Mouse (Mus musculus) myocyte (in vitro differentiated cells): ENCODE results near the gene Olfr617.
"Not testable (repeated sequence)": the region's sequence is repeated elsewhere in the genome, so short reads cannot be mapped to it uniquely, and the experiment has no call there.

ENCODE experiments used
- POLR2A ChIP-seq: IDR thresholded peaks from one replicate; pipeline ENCODE4 v1.6.1; 2011; ENCODE audit warnings: low read depth, mild to moderate bottlenecking, control low read depth, moderate library complexity; ENCODE audit not compliant: insufficient read length
- POLR2AphosphoS2 ChIP-seq: IDR thresholded peaks from one replicate; pipeline ENCODE4 v1.6.1; 2011; ENCODE audit warnings: low read depth, control low read depth; ENCODE audit not compliant: insufficient read length
- USF1 ChIP-seq: IDR thresholded peaks from one replicate; pipeline ENCODE4 v1.6.1; 2011; ENCODE audit warnings: low read depth, mild to moderate bottlenecking, control low read depth, moderate library complexity

DNA sequence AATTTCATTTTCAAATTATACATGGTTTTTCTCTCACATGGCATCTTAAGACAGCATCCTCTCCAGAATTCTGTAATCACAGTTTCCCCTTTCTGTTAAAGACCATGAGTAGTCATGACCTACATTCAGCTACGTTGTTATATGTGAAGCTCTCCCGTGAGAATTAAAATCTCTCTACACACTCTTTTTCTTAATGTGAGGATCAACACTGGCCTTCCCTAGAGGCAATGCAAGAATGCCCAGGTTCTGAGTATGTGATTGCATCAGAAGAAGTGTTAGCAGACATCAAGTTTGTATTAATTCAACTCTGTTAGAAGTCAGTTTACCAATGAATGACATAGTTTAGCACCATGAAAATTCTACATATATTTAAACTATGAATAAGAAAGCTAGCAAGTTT is 30.2 kb upstream of the Olfr617 start, which contains the start of gene Olfr612:
- TF ChIP-seq POLR2A, USF1, POLR2AphosphoS2: not testable (repeated sequence)
